Mouse (Mus musculus): Measurements from ENCODE around the gene Ajm1.
A peak's percentile ranks its signal among the peaks of the same experiment; 100 is the strongest.

The Ajm1 gene

GRCm38 (mm10) chr2:25583571-25583970 is 2.0 kb upstream of the Ajm1 start:
- no peak for DNase-seq (ENCODE audit: low spot score)

GRCm38 (mm10) chr2:25583120-25583481 is 1.5 kb upstream of the Ajm1 start:
- no peak for DNase-seq (ENCODE audit: low spot score)

- peak; percentile 84 for DNase-seq (ENCODE audit: low spot score)
Measured at GRCm38 (mm10) chr2:25582466-25583119, 1.0 kb upstream of the Ajm1 start.

- DNase-seq (ENCODE audit: low spot score): peak; percentile 44
Measured at GRCm38 (mm10) chr2:25581901-25582301, 344 bp upstream of the Ajm1 start.

GRCm38 (mm10) chr2:25580621-25581101 is 896 bp downstream of the Ajm1 start:
- DNase-seq (ENCODE audit: low spot score): peak; percentile 56

- DNase-seq (ENCODE audit: low spot score): peak; percentile 60
Measured at GRCm38 (mm10) chr2:25579737-25580460, 1.7 kb downstream of the Ajm1 start.

GRCm38 (mm10) chr2:25578796-25579736 is 2.5 kb downstream of the Ajm1 start:
- DNase-seq (ENCODE audit: low spot score): no peak

GRCm38 (mm10) chr2:25577951-25578795 is 3.4 kb downstream of the Ajm1 start:
- no peak for DNase-seq (ENCODE audit: low spot score)

GRCm38 (mm10) chr2:25576965-25577891 is 4.3 kb downstream of the Ajm1 start:
- peak; percentile 35 for DNase-seq (ENCODE audit: low spot score)

GRCm38 (mm10) chr2:25576028-25576850 is 5.3 kb downstream of the Ajm1 start:
- DNase-seq (ENCODE audit: low spot score): no peak

- DNase-seq (ENCODE audit: low spot score): peak; percentile 48
Measured at GRCm38 (mm10) chr2:25575432-25576027, 6.0 kb downstream of the Ajm1 start.

- DNase-seq (ENCODE audit: low spot score): peak; percentile 98
Measured at GRCm38 (mm10) chr2:25574579-25575431, 6.8 kb downstream of the Ajm1 start, which contains the start of the genes Mamdc4 and Phpt1. TSS of gene Mamdc4 (minus strand) at chr2:25574845. TSS of gene Phpt1 (minus strand) at chr2:25575224.

- DNase-seq (ENCODE audit: low spot score): peak; percentile 38
Measured at GRCm38 (mm10) chr2:25574136-25574535, 7.4 kb downstream of the Ajm1 start.

GRCm38 (mm10) chr2:25573068-25573467 is 8.5 kb downstream of the Ajm1 start:
- no peak for DNase-seq (ENCODE audit: low spot score)

GRCm38 (mm10) chr2:25571221-25571620 is 10.3 kb downstream of the Ajm1 start:
- no peak for DNase-seq (ENCODE audit: low spot score)

GRCm38 (mm10) chr2:25569323-25569722 is 12.2 kb downstream of the Ajm1 start:
- DNase-seq (ENCODE audit: low spot score): no peak

GRCm38 (mm10) chr2:25568473-25569019 is 13.0 kb downstream of the Ajm1 start:
- DNase-seq (ENCODE audit: low spot score): no peak

GRCm38 (mm10) chr2:25566558-25566957 is 15.0 kb downstream of the Ajm1 start:
- no peak for DNase-seq (ENCODE audit: low spot score)

All from layer of hippocampus, adult 11-12 months (tissue).